Mouse (Mus musculus): ENCODE measurements at regions not wholly inside any gene's neighbourhood (a gene's known extent, or its start where the extent isn't known, plus 50 kb on each side); places are given as distances from the start of the nearest gene placed in this dataset.

- no peak for DNase-seq (ENCODE audit: low spot score)
Observed at GRCm38 (mm10) chr1:177667041-177667791, 62.4 kb upstream of the 1700016C15Rik start.

- no peak for DNase-seq (ENCODE audit: low spot score)
Observed at GRCm38 (mm10) chr1:177670576-177670975, 59.0 kb upstream of the 1700016C15Rik start.

DNA sequence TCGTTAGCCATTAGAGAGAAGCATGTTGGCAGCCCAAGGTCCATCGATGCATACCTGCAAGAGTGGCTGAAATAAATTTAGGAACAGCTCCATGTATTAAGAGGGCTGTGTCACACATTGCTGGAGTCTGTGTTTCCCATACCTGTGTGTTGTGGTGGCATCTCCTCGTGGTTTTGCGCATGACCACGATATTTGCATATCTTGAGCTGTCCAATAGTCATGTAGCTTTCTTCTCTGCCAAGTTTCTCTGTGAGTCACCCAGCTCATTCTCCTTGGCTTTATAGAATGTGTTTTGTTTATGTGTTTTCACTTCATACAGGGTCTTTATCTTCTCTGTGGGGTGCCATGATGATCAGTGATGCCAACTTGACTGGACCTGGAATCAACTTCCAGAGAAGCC lies 53.0 kb upstream of the 1700016C15Rik start:
- no peak for DNase-seq (ENCODE audit: low spot score)

GRCm38 (mm10) chr1:177678832-177679231 lies 50.8 kb upstream of the 1700016C15Rik start:
- no peak for DNase-seq (ENCODE audit: low spot score)

Measured in retina, embryonic 14.5 days (tissue).